Mouse (Mus musculus) neural tube, embryonic 13.5 days (tissue): ENCODE measurements at regions not wholly inside any gene's neighbourhood (a gene's known extent, or its start where the extent isn't known, plus 50 kb on each side); places are given as distances from the start of the nearest gene placed in this dataset.

Experiments
- ATAC-seq: fragments of 200-750 bp; cut with Nextera tagmentation; 2 replicates; pipeline ENCODE4 v1.8.0; 2017; ENCODE audit warnings: low read depth, mild to moderate bottlenecking, moderate TSS enrichment, moderate library complexity
- H3K27ac ChIP-seq: fragments of 300-500 bp; sonication (generic); replicated peaks from 2 replicates; pipeline ENCODE4 v1.5.1; 2015; ENCODE audit warnings: moderate library complexity, mild to moderate bottlenecking, inconsistent platforms
- H3K27me3 ChIP-seq: fragments of 300-500 bp; sonication (generic); 2 replicates; pipeline ENCODE4 v1.6.1; 2015; ENCODE audit warnings: mild to moderate bottlenecking, inconsistent platforms
- H3K36me3 ChIP-seq: fragments of 300-500 bp; sonication (generic); 2 replicates; pipeline ENCODE4 v1.6.1; 2015; ENCODE audit warnings: mild to moderate bottlenecking, inconsistent platforms
- H3K4me1 ChIP-seq: fragments of 300-500 bp; sonication (generic); replicated peaks from 2 replicates; pipeline ENCODE4 v1.6.1; 2015; ENCODE audit warnings: inconsistent platforms
- H3K4me2 ChIP-seq: fragments of 300-500 bp; sonication (generic); 2 replicates; pipeline ENCODE4 v1.6.1; 2015; ENCODE audit warnings: inconsistent platforms, mild to moderate bottlenecking, moderate library complexity
- H3K4me3 ChIP-seq: fragments of 300-500 bp; sonication (generic); 2 replicates; pipeline ENCODE4 v1.5.1; 2015; ENCODE audit warnings: mild to moderate bottlenecking, inconsistent platforms
- H3K9ac ChIP-seq: fragments of 300-500 bp; sonication (generic); 2 replicates; pipeline ENCODE4 v1.6.1; 2015; ENCODE audit warnings: moderate library complexity, mild to moderate bottlenecking, inconsistent platforms
- H3K9me3 ChIP-seq: fragments of 300-500 bp; sonication (generic); 2 replicates; pipeline ENCODE4 v1.6.1; 2016; ENCODE audit warnings: inconsistent platforms
- WGBS: fragments of 180-500 bp; shearing (Covaris S2); methylation state at CpG from one replicate; pipeline ENCODE4 v1.1.7; 2015; 5-methylcytosine and 5-hydroxymethylcytosine counted together

DNA sequence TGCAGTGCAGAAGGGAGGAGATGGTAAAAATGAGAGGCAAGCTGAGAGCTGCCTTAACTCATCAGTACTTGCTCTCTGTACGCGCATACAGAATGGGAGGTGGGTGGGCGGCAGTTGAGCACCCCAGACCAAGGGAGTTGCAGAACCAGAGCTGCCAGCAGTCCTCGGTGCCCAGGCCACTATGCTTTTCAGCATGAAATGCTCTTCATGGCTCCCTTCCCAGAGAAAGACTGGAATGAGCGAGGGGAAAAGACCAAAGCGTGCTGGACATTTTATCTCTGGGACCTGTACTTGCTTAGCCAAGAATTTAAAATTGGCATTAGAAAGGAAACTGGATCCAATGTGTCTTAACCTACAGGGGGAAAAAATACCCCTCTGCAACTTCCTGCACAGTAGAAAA lies 387.1 kb downstream of the Adgrl2 start:
- Histone ChIP-seq H3K4me1 (no peaks in the 10 kb centered on the region), H3K4me2 (no peak overlapping the region), H3K4me3 (no peak overlapping the region), H3K9me3 (no peaks in the 10 kb centered on the region), H3K36me3 (no peaks in the 10 kb centered on the region), H3K9ac (no peak overlapping the region), H3K27ac (no peak overlapping the region), H3K27me3 (no peaks in the 10 kb centered on the region)
- 89% methylated on average over 6 of the region's 6 CpGs for whole genome bisulfite sequencing
- ATAC-seq = no peak

DNA sequence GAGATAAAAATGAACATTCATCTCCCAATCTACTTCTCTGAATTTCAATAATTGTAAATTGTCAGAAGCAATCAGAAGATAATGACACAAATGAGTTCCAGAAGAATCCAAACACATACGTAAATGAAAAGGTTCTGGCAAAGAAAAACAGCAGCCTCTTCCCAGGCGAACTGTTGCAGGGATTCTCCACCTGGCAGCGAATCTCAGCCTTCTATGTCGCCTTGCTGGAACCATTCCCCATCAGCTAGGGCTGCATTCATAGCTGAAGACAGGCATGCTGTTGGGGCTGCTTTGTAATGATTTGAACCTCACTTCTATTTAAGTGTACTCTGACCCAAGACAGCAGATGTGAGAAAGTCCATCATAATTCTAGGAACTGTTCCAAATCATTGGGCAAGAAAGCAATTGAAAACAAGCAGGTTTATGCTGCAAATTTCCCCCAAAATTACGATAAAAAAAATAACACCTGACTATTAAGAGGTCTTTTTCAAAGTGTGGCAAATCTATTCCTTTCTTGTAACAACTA lies 387.6 kb downstream of the Adgrl2 start:
- no peaks in the 10 kb centered on the region for H3K4me1 ChIP-seq
- H3K9me3 ChIP-seq = no peaks in the 10 kb centered on the region
- H3K36me3 ChIP-seq = no peaks in the 10 kb centered on the region
- no peak for ATAC-seq
- no peak overlapping the region for H3K4me3 ChIP-seq
- no peak overlapping the region for H3K27ac ChIP-seq
- WGBS = 84% methylated on average over 5 of the region's 5 CpGs
- H3K4me2 ChIP-seq = no peak overlapping the region
- no peak overlapping the region for H3K9ac ChIP-seq
- no peaks in the 10 kb centered on the region for H3K27me3 ChIP-seq

DNA sequence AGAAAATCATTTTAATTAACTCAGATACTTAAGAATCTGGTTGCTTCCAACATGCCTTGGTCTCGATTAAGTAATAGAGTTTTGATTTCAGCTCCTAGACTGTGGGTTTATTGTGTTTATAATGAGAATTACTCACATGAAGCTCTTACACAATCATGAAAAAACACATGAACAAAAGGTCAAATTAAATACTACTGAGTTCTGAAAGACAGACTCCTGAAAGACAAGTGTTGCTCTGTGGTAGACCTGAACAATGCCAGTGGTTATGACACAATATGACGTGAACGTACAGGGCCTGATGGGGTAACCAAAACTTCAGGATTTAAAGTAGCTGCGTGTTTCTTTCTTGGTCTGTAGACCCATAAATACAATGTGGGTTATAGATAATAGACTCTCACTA lies 394.8 kb downstream of the Adgrl2 start:
- no peak for ATAC-seq
- 87% methylated on average over 4 of the region's 4 CpGs for WGBS
- no peaks in the 10 kb centered on the region for H3K27me3 ChIP-seq

DNA sequence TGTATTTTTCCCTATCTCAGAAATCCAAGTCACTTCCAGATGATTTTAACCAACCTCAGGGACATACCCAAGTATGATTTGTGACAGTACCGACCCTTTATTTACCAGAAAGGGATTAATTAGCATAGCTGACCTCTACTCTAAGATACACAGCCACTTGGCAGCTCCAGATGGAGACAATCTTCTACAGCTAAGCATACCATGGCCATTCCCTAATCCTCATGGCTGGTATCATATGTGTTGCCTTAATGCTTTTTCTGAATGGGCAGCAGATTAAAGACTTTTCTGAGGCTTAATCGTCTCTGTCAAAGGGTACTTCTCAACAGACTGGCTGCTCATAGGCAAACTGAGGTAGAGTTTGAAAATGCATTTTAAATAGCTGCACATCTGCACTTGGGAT lies 400.8 kb downstream of the Adgrl2 start:
- H3K9me3 ChIP-seq = no peaks in the 10 kb centered on the region
- H3K27me3 ChIP-seq = no peaks in the 10 kb centered on the region
- no peak for ATAC-seq
- 89% methylated on average over 2 of the region's 2 CpGs for WGBS
- H3K4me1 ChIP-seq = no peaks in the 10 kb centered on the region
- H3K36me3 ChIP-seq = no peaks in the 10 kb centered on the region
- no peak overlapping the region for H3K4me3 ChIP-seq
- H3K9ac ChIP-seq = no peak overlapping the region
- no peak overlapping the region for H3K27ac ChIP-seq
- no peak overlapping the region for H3K4me2 ChIP-seq

More for the DNA sequence above, 394.8 kb downstream of the Adgrl2 start:
- H3K27ac ChIP-seq = no peak overlapping the region
- H3K4me2 ChIP-seq = no peak overlapping the region
- no peaks in the 10 kb centered on the region for H3K9me3 ChIP-seq
- H3K4me1 ChIP-seq = no peaks in the 10 kb centered on the region
- no peak overlapping the region for H3K4me3 ChIP-seq
- H3K36me3 ChIP-seq = no peaks in the 10 kb centered on the region
- no peak overlapping the region for H3K9ac ChIP-seq

DNA sequence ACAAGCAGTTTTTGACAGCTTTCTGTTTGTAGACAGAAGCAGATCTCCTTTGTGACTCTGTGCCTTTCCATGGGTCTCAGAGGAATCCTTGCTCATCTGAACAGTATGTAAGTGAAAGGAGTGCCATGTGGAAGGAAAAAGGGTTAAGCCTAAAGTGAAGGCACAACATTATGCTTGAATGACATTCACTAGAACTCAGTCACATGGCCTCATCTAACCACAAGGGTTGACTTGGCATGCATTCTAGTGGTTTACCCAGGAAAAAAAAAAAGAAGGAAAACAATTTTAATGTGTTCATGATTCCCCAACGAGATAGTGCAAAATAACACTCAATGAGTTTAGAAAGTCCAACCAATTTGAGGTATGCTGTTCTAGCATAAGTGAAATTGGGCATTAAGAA lies 414.6 kb downstream of the Adgrl2 start:
- whole genome bisulfite sequencing = 79% methylated on average over 1 of the region's 1 CpGs
- no peak for ATAC-seq
- H3K27ac ChIP-seq = no peak overlapping the region
- no peaks in the 10 kb centered on the region for H3K36me3 ChIP-seq
- H3K4me1 ChIP-seq = no peaks in the 10 kb centered on the region
- no peak overlapping the region for H3K4me3 ChIP-seq
- no peak overlapping the region for H3K9ac ChIP-seq
- H3K4me2 ChIP-seq = no peak overlapping the region
- no peaks in the 10 kb centered on the region for H3K9me3 ChIP-seq
- no peaks in the 10 kb centered on the region for H3K27me3 ChIP-seq

DNA sequence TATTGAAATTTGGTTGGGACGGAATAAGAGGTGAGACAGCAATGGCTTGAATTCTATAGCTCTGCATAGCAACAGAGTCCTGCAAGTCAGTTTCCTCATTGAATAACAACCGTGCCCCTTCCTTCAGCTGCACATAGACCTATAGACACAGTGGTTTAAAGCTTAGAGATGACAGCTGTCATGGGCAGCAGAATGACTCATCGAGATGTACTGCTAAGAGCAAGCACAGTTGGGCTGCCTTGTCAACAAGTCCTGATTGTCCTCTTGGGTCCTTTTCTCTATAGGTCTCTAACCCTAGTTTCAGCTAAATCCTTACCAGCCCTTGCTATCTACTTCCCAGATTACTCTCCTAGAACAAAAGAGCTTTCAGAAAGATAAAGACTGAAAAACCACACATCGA lies 417.9 kb downstream of the Adgrl2 start:
- no peak overlapping the region for H3K9ac ChIP-seq
- ATAC-seq = no peak
- no peak overlapping the region for H3K4me3 ChIP-seq
- no peak overlapping the region for H3K27ac ChIP-seq
- H3K4me1 ChIP-seq = no peaks in the 10 kb centered on the region
- no peaks in the 10 kb centered on the region for H3K36me3 ChIP-seq
- H3K27me3 ChIP-seq = no peaks in the 10 kb centered on the region
- WGBS = 91% methylated on average over 4 of the region's 4 CpGs
- no peaks in the 10 kb centered on the region for H3K9me3 ChIP-seq
- no peak overlapping the region for H3K4me2 ChIP-seq

DNA sequence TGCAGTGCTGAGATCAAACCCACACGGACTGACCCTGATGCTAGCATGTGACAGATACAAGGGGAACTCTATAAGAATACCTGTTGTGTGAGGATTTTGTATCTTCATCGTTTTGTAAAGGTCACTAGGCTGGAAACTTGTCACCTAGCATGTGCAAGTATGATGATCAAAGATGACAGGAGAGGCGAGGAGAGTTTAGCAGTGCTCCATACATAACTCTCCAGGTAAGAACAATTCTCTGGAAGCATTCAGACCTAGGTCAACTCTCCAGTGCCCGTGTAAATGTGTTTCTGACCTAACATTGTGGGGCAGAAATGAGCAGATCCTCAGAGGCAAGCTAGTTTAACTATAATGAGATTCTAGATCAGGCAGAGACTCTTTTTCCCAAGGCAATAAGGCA lies 425.6 kb downstream of the Adgrl2 start:
- H3K27ac ChIP-seq = no peak overlapping the region
- no peak for ATAC-seq
- H3K36me3 ChIP-seq = no peaks in the 10 kb centered on the region
- no peaks in the 10 kb centered on the region for H3K27me3 ChIP-seq
- no peak overlapping the region for H3K4me3 ChIP-seq
- no peaks in the 10 kb centered on the region for H3K9me3 ChIP-seq
- H3K9ac ChIP-seq = no peak overlapping the region
- H3K4me1 ChIP-seq = no peaks in the 10 kb centered on the region
- H3K4me2 ChIP-seq = no peak overlapping the region
- 82% methylated on average over 4 of the region's 4 CpGs for WGBS

DNA sequence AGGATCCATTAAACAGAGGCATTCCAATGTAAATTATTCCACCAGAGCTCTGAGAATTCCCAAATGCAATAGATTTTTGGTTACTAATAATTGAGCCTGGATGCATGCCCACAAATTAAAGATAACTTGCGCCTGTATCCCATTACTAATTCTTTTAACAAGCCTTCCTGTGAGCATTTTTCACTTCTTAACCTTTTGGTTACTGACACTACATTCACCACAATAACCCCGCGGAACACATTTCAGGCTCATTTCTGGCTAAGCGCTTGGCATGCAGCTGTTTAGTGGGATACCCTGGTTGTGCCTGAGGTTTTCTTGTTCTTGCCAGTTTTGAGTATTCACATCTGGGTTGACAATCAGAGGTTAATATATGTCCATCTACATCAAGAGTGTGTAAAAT lies 429.1 kb downstream of the Adgrl2 start:
- no peak for ATAC-seq
- no peak overlapping the region for H3K4me2 ChIP-seq
- no peaks in the 10 kb centered on the region for H3K4me1 ChIP-seq
- no peak overlapping the region for H3K4me3 ChIP-seq
- no peaks in the 10 kb centered on the region for H3K27me3 ChIP-seq
- no peaks in the 10 kb centered on the region for H3K9me3 ChIP-seq
- H3K36me3 ChIP-seq = no peaks in the 10 kb centered on the region
- WGBS = 85% methylated on average over 4 of the region's 4 CpGs
- no peak overlapping the region for H3K27ac ChIP-seq
- no peak overlapping the region for H3K9ac ChIP-seq

DNA sequence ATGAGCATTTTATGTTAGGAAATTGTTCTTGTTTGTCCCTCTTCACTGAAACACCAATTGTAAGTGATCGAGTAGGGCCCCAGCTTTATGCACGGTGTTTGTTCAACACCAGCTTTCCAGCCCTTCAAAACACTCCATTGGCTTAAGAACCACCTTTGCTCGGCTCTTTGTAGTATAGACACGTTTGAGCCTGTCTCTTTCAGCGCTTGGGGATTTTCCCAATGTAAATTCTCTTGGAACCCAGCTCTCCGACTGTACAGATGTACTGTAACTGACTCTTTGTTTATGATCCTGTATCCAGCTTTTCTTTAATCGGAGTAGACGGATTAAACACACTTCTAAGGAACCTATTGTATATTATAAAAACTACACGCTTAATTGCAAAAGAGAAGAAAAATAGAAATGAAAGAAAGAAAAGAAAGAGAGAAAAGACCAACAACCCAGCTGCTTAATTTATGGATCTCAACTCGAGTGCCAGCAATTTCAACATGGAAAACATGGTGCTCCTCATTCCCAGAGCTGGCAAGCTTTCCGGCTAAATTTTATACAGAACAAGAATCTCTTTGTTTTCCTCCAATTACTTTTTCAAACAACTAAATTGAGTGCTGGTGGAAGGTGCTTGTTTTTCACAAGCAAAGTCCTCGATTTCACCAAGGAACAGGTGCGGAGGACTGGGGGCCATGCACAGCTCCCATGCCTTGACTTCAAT lies 430.4 kb downstream of the Adgrl2 start:
- Histone ChIP-seq H3K9me3 (no peaks in the 10 kb centered on the region), H3K4me1 (no peaks in the 10 kb centered on the region), H3K27ac (no peak overlapping the region), H3K27me3 (no peaks in the 10 kb centered on the region), H3K36me3 (no peaks in the 10 kb centered on the region), H3K4me3 (no peak overlapping the region), H3K9ac (no peak overlapping the region), H3K4me2 (no peak overlapping the region)
- WGBS = 74% methylated on average over 13 of the region's 13 CpGs
- ATAC-seq = no peak

DNA sequence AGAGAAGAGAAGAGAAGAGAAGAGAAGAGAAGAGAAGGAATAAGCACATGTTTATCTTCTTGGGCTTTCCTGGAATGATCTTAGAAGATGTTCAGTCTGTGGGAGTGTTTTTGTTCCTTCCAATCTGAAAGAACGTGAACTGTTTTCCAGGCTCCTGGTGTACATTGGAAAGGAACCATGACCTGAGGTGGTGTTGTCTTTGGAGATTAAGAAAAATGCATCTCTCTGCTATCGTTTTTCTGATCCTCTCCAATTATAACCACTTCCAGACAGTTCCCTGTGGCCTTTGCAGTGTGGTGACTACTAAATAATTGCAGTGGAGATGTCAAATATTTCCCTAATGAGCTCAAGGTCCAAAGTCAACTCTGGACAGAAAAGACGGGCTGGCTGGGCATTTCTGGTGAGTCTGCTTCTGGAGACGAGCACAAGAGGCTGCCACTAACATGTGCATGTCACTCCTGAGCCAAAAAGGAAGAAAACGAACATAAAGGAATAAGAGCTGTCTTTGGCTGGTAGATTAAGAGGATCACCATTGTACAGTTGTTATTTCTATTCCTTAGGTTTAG lies 431.7 kb downstream of the Adgrl2 start:
- no peak overlapping the region for H3K4me3 ChIP-seq
- no peak overlapping the region for H3K4me2 ChIP-seq
- H3K27me3 ChIP-seq = no peaks in the 10 kb centered on the region
- H3K4me1 ChIP-seq = no peaks in the 10 kb centered on the region
- no peak overlapping the region for H3K27ac ChIP-seq
- ATAC-seq = no peak
- WGBS = 78% methylated on average over 5 of the region's 5 CpGs
- H3K9ac ChIP-seq = no peak overlapping the region
- H3K9me3 ChIP-seq = no peaks in the 10 kb centered on the region
- no peaks in the 10 kb centered on the region for H3K36me3 ChIP-seq

DNA sequence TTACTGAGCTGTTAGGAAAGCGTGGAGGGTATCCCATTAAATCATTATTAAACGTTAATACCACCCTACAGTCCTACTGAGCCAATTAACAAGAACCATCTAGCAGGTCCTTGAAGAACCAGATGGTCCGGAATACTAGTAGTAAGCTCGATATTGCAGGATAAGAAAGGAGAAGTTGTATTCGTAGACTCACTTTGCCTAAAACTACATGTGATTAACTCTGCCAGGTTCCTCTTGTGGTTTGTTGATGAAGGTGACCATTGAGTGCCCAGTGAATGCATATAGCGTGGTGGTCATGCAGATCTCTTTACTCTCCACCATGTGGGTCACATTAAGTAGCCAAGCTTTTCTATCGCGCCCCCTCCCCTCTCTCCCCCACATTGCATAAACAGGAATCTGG lies 435.0 kb downstream of the Adgrl2 start:
- Histone ChIP-seq H3K4me3 (no peak overlapping the region), H3K27ac (no peak overlapping the region), H3K27me3 (no peaks in the 10 kb centered on the region), H3K36me3 (no peaks in the 10 kb centered on the region), H3K9me3 (no peaks in the 10 kb centered on the region), H3K9ac (no peak overlapping the region), H3K4me2 (no peak overlapping the region), H3K4me1 (no peaks in the 10 kb centered on the region)
- ATAC-seq = no peak
- 87% methylated on average over 8 of the region's 8 CpGs for WGBS

DNA sequence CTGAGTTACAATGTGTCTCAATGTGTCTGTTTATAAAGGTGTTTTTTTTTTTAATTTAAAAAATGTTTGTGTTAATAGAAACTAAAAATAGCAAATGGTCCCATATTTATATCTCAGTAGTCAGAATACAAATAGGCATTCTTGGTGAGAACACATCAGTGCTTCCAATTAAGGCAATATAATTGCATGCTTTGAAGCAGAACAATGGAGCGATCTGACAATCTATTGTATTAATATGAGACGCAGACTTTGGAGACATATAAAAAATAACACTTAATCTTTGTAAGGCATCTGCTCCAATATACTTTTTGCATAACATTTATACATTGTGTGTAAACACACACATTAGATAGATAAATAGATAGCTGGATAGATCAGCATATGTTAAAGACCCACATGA lies 439.6 kb downstream of the Adgrl2 start:
- H3K27me3 ChIP-seq = no peaks in the 10 kb centered on the region
- H3K9ac ChIP-seq = no peak overlapping the region
- H3K4me1 ChIP-seq = no peaks in the 10 kb centered on the region
- no peaks in the 10 kb centered on the region for H3K9me3 ChIP-seq
- no peak for ATAC-seq
- H3K27ac ChIP-seq = no peak overlapping the region
- H3K36me3 ChIP-seq = no peaks in the 10 kb centered on the region
- H3K4me3 ChIP-seq = no peak overlapping the region
- WGBS = 84% methylated on average over 2 of the region's 2 CpGs
- no peak overlapping the region for H3K4me2 ChIP-seq

DNA sequence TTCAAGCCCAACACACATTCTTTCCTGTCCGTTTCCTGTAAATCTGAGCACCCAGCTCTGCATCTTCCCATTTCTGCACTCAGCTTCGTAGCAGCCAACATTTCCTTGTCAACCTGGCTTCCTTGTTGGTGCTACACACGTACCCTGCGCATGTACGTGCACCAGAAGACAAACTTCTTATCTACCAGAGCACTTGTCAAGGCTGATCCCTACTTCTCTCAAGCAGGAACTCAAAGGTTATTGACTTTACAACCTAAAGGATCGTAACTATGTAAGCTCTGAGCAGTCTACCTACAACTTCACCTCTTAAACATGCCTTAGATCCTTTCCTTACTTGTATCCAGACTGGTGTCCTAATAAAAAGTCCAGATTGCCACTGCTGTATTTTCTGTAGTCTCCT lies 445.4 kb downstream of the Adgrl2 start:
- H3K9me3 ChIP-seq = no peaks in the 10 kb centered on the region
- 91% methylated on average over 6 of the region's 6 CpGs for WGBS
- no peak overlapping the region for H3K27ac ChIP-seq
- H3K9ac ChIP-seq = no peak overlapping the region
- H3K4me3 ChIP-seq = no peak overlapping the region
- no peak for ATAC-seq
- no peak overlapping the region for H3K4me2 ChIP-seq
- no peaks in the 10 kb centered on the region for H3K27me3 ChIP-seq
- no peaks in the 10 kb centered on the region for H3K4me1 ChIP-seq
- no peaks in the 10 kb centered on the region for H3K36me3 ChIP-seq
